Mouse (Mus musculus): ENCODE measurements at regions not wholly inside any gene's neighbourhood (a gene's known extent, or its start where the extent isn't known, plus 50 kb on each side); places are given as distances from the start of the nearest gene placed in this dataset.

- H3K9ac ChIP-seq (ENCODE audit: low read length) = no peak overlapping the region
- no peak overlapping the region for H3K27ac ChIP-seq (ENCODE audit: low read depth, low read length)
- no peaks in the 10 kb centered on the region for H3K36me3 ChIP-seq (ENCODE audit: control insufficient read depth, insufficient read depth, low read length)
- no peaks in the 10 kb centered on the region for H3K4me1 ChIP-seq (ENCODE audit: control insufficient read depth, insufficient read depth, low read length)
- H3K27me3 ChIP-seq (ENCODE audit: control insufficient read depth, insufficient read depth, low read length) = no peaks in the 10 kb centered on the region
- DNase-seq (ENCODE audit: low spot score) (no peak), ATAC-seq (ENCODE audit: insufficient read depth, low FRiP score, low TSS enrichment) (no peak)
- no peak overlapping the region for H3K4me2 ChIP-seq (ENCODE audit: low read depth)
- H3K9me3 ChIP-seq (ENCODE audit: control insufficient read depth, low read length) = no peaks in the 10 kb centered on the region
- no peak overlapping the region for H3K4me3 ChIP-seq (ENCODE audit: low read depth, low read length)
- 42% methylated on average over 3 of the region's 3 CpGs for WGBS
Measured at GRCm38 (mm10) chr5:116934151-116934550, 181.8 kb downstream of the Suds3 start.

- WGBS = 91% methylated on average over 5 of the region's 5 CpGs
- DNase-seq (ENCODE audit: low spot score) = no peak
- no peak for ATAC-seq (ENCODE audit: insufficient read depth, low FRiP score, low TSS enrichment)
- no peaks in the 10 kb centered on the region for H3K4me1 ChIP-seq (ENCODE audit: control insufficient read depth, insufficient read depth, low read length)
- no peak overlapping the region for H3K9ac ChIP-seq (ENCODE audit: low read length)
- H3K9me3 ChIP-seq (ENCODE audit: control insufficient read depth, low read length) = no peaks in the 10 kb centered on the region
- no peaks in the 10 kb centered on the region for H3K27me3 ChIP-seq (ENCODE audit: control insufficient read depth, insufficient read depth, low read length)
- no peak overlapping the region for H3K27ac ChIP-seq (ENCODE audit: low read depth, low read length)
- no peaks in the 10 kb centered on the region for H3K36me3 ChIP-seq (ENCODE audit: control insufficient read depth, insufficient read depth, low read length)
- H3K4me3 ChIP-seq (ENCODE audit: low read depth, low read length) = no peak overlapping the region
- no peak overlapping the region for H3K4me2 ChIP-seq (ENCODE audit: low read depth)
Measured at GRCm38 (mm10) chr5:116933105-116933504, 182.8 kb downstream of the Suds3 start.

- Histone ChIP-seq H3K4me2 (ENCODE audit: low read depth) (no peak overlapping the region), H3K4me3 (ENCODE audit: low read depth, low read length) (no peak overlapping the region), H3K27me3 (ENCODE audit: control insufficient read depth, insufficient read depth, low read length) (no peaks in the 10 kb centered on the region), H3K4me1 (ENCODE audit: control insufficient read depth, insufficient read depth, low read length) (no peaks in the 10 kb centered on the region), H3K27ac (ENCODE audit: low read depth, low read length) (no peak overlapping the region), H3K9ac (ENCODE audit: low read length) (no peak overlapping the region), H3K9me3 (ENCODE audit: control insufficient read depth, low read length) (no peaks in the 10 kb centered on the region), H3K36me3 (ENCODE audit: control insufficient read depth, insufficient read depth, low read length) (no peaks in the 10 kb centered on the region)
- no peak for DNase-seq (ENCODE audit: low spot score)
- ATAC-seq (ENCODE audit: insufficient read depth, low FRiP score, low TSS enrichment) = no peak
- WGBS = 78% methylated on average over 4 of the region's 4 CpGs
Measured at GRCm38 (mm10) chr5:116923761-116924160, 192.2 kb downstream of the Suds3 start.

GRCm38 (mm10) chr5:116922059-116922671, 193.7 kb downstream of the Suds3 start:
- Histone ChIP-seq H3K4me1 (ENCODE audit: control insufficient read depth, insufficient read depth, low read length) (no peaks in the 10 kb centered on the region), H3K27ac (ENCODE audit: low read depth, low read length) (no peak overlapping the region), H3K36me3 (ENCODE audit: control insufficient read depth, insufficient read depth, low read length) (no peaks in the 10 kb centered on the region), H3K4me2 (ENCODE audit: low read depth) (no peak overlapping the region), H3K9me3 (ENCODE audit: control insufficient read depth, low read length) (no peaks in the 10 kb centered on the region), H3K27me3 (ENCODE audit: control insufficient read depth, insufficient read depth, low read length) (no peaks in the 10 kb centered on the region), H3K4me3 (ENCODE audit: low read depth, low read length) (no peak overlapping the region), H3K9ac (ENCODE audit: low read length) (no peak overlapping the region)
- DNase-seq (ENCODE audit: low spot score) (peak; percentile 23), ATAC-seq (ENCODE audit: insufficient read depth, low FRiP score, low TSS enrichment) (no peak)
- 56% methylated on average over 17 of the region's 17 CpGs for WGBS

GRCm38 (mm10) chr5:116914876-116915275, 201.0 kb downstream of the Suds3 start:
- Histone ChIP-seq H3K4me3 (ENCODE audit: low read depth, low read length) (no peak overlapping the region), H3K9me3 (ENCODE audit: control insufficient read depth, low read length) (no peaks in the 10 kb centered on the region), H3K4me2 (ENCODE audit: low read depth) (no peak overlapping the region), H3K4me1 (ENCODE audit: control insufficient read depth, insufficient read depth, low read length) (no peaks in the 10 kb centered on the region), H3K36me3 (ENCODE audit: control insufficient read depth, insufficient read depth, low read length) (no peaks in the 10 kb centered on the region), H3K9ac (ENCODE audit: low read length) (no peak overlapping the region), H3K27me3 (ENCODE audit: control insufficient read depth, insufficient read depth, low read length) (no peaks in the 10 kb centered on the region), H3K27ac (ENCODE audit: low read depth, low read length) (no peak overlapping the region)
- DNase-seq (ENCODE audit: low spot score) (peak; percentile 35), ATAC-seq (ENCODE audit: insufficient read depth, low FRiP score, low TSS enrichment) (no peak)
- WGBS = 35% methylated on average over 12 of the region's 12 CpGs

GRCm38 (mm10) chr5:116900846-116901245, 215.1 kb downstream of the Suds3 start:
- no peaks in the 10 kb centered on the region for H3K36me3 ChIP-seq (ENCODE audit: control insufficient read depth, insufficient read depth, low read length)
- 93% methylated on average over 5 of the region's 5 CpGs for WGBS
- no peak overlapping the region for H3K4me2 ChIP-seq (ENCODE audit: low read depth)
- no peaks in the 10 kb centered on the region for H3K27me3 ChIP-seq (ENCODE audit: control insufficient read depth, insufficient read depth, low read length)
- ATAC-seq (ENCODE audit: insufficient read depth, low FRiP score, low TSS enrichment) (no peak), DNase-seq (ENCODE audit: low spot score) (no peak)
- no peak overlapping the region for H3K9ac ChIP-seq (ENCODE audit: low read length)
- H3K4me3 ChIP-seq (ENCODE audit: low read depth, low read length) = no peak overlapping the region
- no peaks in the 10 kb centered on the region for H3K4me1 ChIP-seq (ENCODE audit: control insufficient read depth, insufficient read depth, low read length)
- H3K9me3 ChIP-seq (ENCODE audit: control insufficient read depth, low read length) = no peaks in the 10 kb centered on the region
- no peak overlapping the region for H3K27ac ChIP-seq (ENCODE audit: low read depth, low read length)

GRCm38 (mm10) chr5:116897391-116897790, 218.5 kb downstream of the Suds3 start:
- Histone ChIP-seq H3K4me3 (ENCODE audit: low read depth, low read length) (no peak overlapping the region), H3K4me2 (ENCODE audit: low read depth) (no peak overlapping the region), H3K36me3 (ENCODE audit: control insufficient read depth, insufficient read depth, low read length) (no peaks in the 10 kb centered on the region), H3K27ac (ENCODE audit: low read depth, low read length) (no peak overlapping the region), H3K9ac (ENCODE audit: low read length) (no peak overlapping the region), H3K27me3 (ENCODE audit: control insufficient read depth, insufficient read depth, low read length) (no peaks in the 10 kb centered on the region), H3K9me3 (ENCODE audit: control insufficient read depth, low read length) (no peaks in the 10 kb centered on the region), H3K4me1 (ENCODE audit: control insufficient read depth, insufficient read depth, low read length) (no peaks in the 10 kb centered on the region)
- 85% methylated on average over 5 of the region's 5 CpGs for whole genome bisulfite sequencing
- ATAC-seq (ENCODE audit: insufficient read depth, low FRiP score, low TSS enrichment) (no peak), DNase-seq (ENCODE audit: low spot score) (no peak)

- no peak overlapping the region for H3K4me3 ChIP-seq (ENCODE audit: low read depth, low read length)
- no peak overlapping the region for H3K4me2 ChIP-seq (ENCODE audit: low read depth)
- no peak overlapping the region for H3K9ac ChIP-seq (ENCODE audit: low read length)
- no peak overlapping the region for H3K27ac ChIP-seq (ENCODE audit: low read depth, low read length)
- 74% methylated on average over 12 of the region's 12 CpGs for WGBS
- H3K27me3 ChIP-seq (ENCODE audit: control insufficient read depth, insufficient read depth, low read length) = no peaks in the 10 kb centered on the region
- H3K9me3 ChIP-seq (ENCODE audit: control insufficient read depth, low read length) = no peaks in the 10 kb centered on the region
- no peaks in the 10 kb centered on the region for H3K4me1 ChIP-seq (ENCODE audit: control insufficient read depth, insufficient read depth, low read length)
- ATAC-seq (ENCODE audit: insufficient read depth, low FRiP score, low TSS enrichment) (no peak), DNase-seq (ENCODE audit: low spot score) (peak; percentile 17)
- no peaks in the 10 kb centered on the region for H3K36me3 ChIP-seq (ENCODE audit: control insufficient read depth, insufficient read depth, low read length)
Measured at GRCm38 (mm10) chr5:116895036-116895783, 220.7 kb downstream of the Suds3 start.

- Histone ChIP-seq H3K27me3 (ENCODE audit: control insufficient read depth, insufficient read depth, low read length) (no peaks in the 10 kb centered on the region), H3K4me3 (ENCODE audit: low read depth, low read length) (no peak overlapping the region), H3K36me3 (ENCODE audit: control insufficient read depth, insufficient read depth, low read length) (no peaks in the 10 kb centered on the region), H3K4me1 (ENCODE audit: control insufficient read depth, insufficient read depth, low read length) (no peaks in the 10 kb centered on the region), H3K9me3 (ENCODE audit: control insufficient read depth, low read length) (no peaks in the 10 kb centered on the region), H3K9ac (ENCODE audit: low read length) (no peak overlapping the region), H3K4me2 (ENCODE audit: low read depth) (no peak overlapping the region), H3K27ac (ENCODE audit: low read depth, low read length) (no peak overlapping the region)
- ATAC-seq (ENCODE audit: insufficient read depth, low FRiP score, low TSS enrichment) = no peak
- DNase-seq (ENCODE audit: low spot score) = no peak
- WGBS = 77% methylated on average over 6 of the region's 6 CpGs
Measured at GRCm38 (mm10) chr5:116894575-116894974, 221.3 kb downstream of the Suds3 start.
